Mouse (Mus musculus): ENCODE measurements at regions not wholly inside any gene's neighbourhood (a gene's known extent, or its start where the extent isn't known, plus 50 kb on each side); places are given as distances from the start of the nearest gene placed in this dataset.
"Not testable (repeated sequence)": the region's sequence is repeated elsewhere in the genome, so short reads cannot be mapped to it uniquely, and the experiment has no call there.

DNA sequence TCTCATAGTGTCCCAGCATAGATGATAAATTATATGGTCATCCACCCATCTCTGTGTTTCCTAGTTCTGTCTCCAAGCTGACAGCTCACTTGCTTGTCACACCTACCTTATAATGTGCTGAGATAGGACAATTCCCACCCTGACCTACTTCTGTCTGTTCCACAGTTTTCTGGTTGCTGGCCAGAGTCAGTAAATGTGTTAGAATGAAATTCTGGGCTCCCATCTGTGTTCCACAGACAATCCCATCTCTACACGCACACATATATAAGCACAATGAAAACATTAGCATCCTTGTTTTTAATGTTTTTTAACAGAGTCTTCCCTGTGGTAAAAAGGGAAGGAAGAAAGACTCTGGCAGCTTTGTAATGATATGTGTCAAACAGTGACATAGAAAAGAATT lies 165.5 kb upstream of the Plxna2 start:
- intact Hi-C loops (cut with DNase I) = no loop called here
- no peak for DNase-seq

DNA sequence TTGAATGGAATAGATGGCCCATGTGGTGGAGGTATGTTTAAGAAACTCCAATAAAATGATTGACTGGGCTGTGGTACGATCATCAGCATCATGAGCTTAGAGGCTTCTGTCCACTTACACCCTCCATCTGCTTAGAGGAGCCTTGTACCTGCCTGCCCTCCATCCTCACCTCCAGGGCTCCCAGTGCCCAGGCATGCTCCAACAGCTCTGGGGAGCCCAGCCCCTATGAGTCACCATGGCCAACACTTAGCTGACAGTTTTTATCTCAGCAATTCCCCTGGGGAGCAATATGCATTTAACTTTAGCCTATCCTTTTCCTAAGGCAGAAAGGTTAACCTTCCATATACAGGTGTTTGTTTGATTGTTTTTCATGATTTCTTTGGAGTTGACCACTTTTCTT lies 174.3 kb upstream of the Plxna2 start:
- intact Hi-C loops (cut with DNase I) = no loop called here
- DNase-seq = no peak

DNA sequence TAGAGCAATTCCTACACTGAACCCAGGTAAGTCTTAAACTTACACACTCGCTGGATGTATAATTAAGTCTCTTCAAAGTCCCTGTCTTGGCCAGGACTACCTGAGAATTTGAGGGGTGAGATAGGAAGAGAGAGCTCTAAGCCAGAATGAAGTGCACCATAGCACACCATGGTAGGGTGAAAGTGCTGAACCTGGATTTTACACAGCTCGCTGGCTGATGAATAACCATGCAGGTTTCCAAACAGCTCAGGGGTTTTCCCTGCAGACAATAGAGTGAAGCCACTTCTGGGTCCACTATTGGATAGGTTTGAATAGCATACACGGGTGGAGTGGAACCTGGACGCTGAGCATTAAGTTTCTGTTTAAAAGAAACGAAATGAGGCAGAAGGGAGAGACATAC lies 180.7 kb upstream of the Plxna2 start:
- DNase-seq = no peak

DNA sequence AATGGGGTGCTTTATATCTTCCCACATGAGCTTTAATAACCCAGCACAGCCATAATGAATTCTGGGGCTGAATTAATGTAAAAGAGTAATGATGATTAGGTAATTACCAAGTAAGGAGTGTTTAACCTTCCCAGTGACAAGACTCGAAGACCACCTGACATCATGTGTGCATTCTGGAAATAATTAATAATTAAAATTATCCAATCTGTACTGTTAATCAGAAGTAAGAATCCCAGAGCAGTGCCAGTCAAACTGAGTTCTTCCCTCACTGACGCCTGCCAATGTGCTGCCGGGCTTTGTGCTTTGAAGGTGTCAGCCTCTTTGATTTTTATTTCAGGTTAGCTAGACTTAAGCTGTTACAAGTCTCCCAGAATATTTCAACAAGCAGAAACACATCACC lies 183.0 kb upstream of the Plxna2 start:
- intact Hi-C loops (cut with DNase I) = no loop called here
- DNase-seq = no peak

More for the DNA sequence above, 180.7 kb upstream of the Plxna2 start:
- intact Hi-C loops (cut with DNase I) = no loop called here

DNA sequence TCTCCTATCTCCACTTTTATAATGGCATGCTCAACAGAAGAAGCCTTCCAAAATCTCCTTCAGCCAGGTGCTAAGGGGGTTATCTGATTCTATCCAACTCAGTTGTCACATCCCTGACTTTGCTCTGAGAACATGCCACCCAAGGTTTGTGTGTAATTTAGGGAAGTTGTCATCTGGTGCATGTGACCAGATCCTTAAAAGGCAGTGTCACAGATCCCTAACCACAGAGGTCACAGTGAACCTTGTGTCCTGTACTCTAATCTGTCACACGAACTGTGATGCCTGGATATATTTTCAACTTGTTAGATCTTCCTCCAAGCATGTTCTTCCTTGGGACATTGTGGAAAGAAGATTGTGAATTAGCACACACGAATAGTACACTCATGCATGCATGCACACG lies 189.4 kb upstream of the Plxna2 start:
- intact Hi-C loops (cut with DNase I) = no loop called here
- DNase-seq = no peak

DNA sequence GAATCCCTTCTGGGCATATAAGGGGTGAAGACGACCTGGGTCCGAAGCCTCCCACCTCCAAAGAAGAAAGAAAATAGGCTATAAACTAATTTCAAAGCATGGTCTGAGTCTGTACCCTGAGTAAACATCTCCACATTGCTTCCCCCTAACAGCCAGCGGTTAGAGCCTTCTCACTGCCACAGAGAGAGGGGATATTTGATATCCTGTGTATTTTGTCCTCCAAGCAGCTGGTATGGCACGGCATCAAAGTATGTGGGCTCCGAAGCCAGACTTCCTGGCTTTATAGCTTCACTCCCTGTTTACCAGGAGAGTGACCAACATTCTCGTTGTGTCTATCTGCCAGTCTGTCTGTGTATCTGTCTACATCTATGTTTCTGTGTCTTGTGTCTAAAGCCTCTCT lies 191.7 kb upstream of the Plxna2 start:
- peak in 1 of 2 experiments; percentile 16 for DNase-seq
- intact Hi-C loops (cut with DNase I) = no loop called here

DNA sequence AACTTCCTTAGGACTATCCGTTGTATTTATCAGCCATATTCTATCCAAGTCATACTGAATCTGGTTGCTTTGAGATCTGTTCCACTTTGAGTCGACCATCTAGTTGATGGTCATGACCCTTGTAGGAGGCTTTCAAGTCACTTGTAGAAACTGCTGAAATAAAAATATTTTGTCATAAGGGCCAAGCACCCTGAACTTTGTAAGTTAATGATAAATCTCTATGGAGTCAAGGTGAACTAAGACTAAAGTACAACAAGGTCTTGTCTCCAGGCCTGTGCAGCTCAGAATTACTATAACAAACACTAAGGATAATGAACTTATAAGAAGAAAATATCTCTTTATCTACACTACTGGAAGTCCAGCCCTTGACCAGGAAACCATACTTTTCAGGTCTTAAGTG lies 193.8 kb upstream of the Plxna2 start:
- no peak for DNase-seq
- intact Hi-C loops (cut with DNase I) = no loop called here

DNA sequence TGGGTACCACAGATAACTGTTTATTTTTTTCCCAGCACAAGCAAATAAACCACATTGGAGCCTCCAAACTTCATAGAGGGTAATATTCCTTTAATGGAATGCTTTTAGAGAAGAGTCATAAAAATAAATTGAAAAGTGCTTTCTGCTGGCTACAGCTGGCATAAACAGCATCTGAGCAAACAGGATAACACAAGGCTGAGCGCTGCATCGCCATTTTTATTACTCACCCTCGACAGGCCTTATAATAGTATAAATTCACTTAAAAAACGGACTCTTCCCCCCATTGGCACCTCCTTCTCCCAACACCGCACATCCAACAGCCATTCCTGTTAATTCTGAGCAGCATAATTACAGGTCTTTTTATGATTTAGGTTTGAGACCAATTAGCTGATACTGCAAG lies 205.8 kb upstream of the Plxna2 start:
- intact Hi-C loops (cut with DNase I) = no loop called here

DNA sequence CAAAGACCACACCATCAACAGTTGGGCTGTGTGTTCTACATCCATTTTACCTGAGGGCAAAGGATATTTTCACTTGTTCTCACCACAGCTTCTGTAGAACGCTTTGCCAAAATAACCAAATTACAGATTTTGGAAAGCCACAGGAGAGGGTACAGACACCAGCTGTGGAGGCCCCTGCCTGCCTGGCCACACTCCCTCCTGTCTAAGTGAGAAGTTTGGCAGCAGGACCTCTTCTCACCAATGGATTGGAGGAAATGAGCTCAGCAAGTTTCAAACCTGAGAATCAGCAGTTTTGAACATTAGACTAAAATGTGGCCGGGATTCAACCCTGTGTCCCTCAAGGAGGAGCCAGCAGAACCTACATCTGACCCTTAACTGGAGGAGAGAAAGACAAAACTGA lies 206.2 kb upstream of the Plxna2 start:
- intact Hi-C loops (cut with DNase I) = no loop called here
- no peak for DNase-seq

More for the DNA sequence above, 205.8 kb upstream of the Plxna2 start:
- DNase-seq = no peak

DNA sequence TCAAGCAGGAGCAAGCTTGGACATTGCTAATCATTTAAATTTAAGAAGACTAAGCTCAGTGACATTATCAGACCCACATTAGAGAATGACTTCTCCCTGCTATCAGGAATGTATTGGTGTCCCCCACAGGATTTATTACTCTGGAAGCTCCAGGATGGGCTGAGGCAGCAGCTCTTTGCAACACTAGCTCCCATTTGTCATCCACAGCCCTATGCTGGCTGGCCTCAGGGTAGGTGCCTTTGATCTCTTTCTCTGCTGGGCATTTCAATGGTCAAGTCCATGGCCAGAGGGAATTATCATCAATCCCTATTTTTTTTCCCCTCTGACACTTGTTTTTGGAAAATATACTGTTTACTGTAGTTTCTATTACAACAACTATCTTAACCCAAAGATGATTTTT lies 218.7 kb upstream of the Plxna2 start:
- no peak for DNase-seq
- intact Hi-C loops (cut with DNase I) = no loop called here

DNA sequence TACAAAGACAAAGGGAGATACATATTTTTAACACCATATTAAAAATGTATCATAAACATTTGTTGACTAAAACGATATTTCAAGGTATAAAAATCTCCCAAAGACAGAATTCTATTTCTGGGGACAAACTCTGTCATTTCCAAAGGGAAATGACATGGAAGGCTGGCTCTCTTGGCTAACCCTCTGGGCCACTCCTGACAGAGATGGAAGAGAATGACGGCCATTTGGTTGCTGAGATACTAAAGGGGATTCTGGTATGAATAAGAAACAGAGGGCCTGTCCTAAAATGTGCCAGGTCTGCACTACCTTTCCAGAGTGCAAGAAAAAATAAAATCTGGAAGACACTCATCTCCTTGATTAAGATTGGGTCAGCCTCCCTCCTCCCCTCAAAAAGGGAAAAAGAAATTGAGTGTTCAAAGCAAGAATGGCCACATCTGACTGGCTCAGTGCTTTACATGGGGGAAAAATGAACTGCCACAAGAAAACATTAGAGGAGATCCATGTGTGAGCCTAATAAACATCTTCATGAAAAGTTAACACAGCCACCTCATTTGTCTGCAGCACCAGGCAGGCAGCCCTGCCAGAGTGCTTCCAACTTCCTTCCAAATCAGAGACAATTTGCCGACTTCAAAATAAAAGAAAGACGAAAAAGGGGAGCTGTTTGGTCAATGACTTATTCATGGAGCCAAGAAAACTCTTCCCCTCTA lies 221.1 kb upstream of the Plxna2 start:
- intact Hi-C loops (cut with DNase I) = no loop called here
- no peak for DNase-seq

DNA sequence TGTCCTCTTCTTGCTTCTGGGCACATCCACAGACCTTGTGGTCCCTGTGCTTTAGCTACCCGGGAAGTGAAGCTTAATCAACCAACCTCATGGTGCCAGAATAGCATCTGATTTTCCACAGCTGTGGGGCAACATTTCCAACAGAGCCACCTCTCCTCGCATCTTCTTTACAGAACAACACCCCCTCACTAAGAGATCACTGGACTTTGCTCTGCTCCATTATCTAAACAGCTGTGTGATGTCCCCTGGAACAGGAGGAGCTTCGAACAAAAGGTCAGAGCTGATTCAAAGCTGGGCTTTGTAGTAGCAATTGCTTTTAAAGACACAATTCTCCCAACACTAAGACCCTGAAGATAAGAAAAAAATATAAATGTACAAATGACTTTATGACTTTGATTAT lies 224.3 kb upstream of the Plxna2 start:
- DNase-seq = no peak
- intact Hi-C loops (cut with DNase I) = no loop called here

DNA sequence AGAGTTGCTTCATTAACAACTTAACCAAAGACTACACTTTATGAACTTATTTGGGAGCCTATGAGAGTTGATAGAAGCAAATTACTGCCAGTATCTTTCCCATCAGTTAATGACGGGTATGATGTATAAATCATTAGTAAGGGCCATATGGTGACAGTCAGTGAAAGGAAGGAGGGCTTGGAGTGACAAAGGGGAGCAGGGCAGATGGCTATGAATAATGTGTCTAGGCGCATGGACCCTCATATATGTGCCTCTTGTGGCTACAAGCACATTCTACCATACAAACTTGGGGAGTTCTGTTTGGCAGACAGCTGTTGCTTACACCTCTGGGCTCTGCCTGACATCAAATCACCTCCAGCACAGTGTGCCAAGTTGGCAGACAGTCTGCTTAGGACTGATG lies 227.8 kb upstream of the Plxna2 start:
- intact Hi-C loops (cut with DNase I) = no loop called here

DNA sequence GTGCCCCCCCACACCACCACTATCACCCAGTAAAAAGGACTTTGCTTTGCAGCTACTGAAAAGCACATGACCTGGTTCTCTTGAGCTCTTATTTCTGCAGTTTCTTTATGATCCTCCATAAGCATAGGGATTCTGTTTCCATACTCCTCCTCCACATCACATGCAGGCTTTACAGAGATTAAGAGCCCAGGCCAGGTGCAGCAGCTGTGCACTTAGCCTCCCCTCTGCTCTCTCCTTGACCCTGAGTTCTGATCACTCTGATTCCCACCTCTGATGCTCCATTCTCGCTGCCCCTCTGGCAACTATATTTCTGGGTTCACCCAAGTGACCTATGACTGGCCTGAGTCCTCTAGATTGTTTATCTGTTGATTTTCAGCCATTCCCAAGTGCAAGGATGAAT lies 239.9 kb upstream of the Plxna2 start:
- intact Hi-C loops (cut with DNase I) = no loop called here
- no peak for DNase-seq

More for the DNA sequence above, 227.8 kb upstream of the Plxna2 start:
- no peak for DNase-seq

DNA sequence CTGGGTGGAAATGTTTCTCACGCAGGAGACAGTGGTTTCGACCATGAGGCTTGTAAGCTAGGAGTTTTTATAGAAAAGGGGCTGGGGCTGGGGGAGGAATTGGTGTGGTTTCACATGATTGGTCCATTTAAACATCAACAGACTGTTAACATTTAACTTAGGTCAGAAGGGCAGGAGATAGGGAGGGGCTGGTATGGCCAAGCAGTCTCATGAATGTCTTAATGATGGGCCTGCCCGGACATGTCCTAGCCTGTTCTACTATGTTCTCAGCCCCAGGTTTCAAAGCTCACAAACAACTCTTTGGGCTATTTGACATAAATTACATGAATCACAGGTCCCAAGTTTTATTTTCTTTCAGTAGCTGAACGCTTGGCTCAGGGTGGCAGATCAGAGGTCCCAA lies 244.5 kb upstream of the Plxna2 start:
- intact Hi-C loops (cut with DNase I); DNase-seq: not testable (repeated sequence)

DNA sequence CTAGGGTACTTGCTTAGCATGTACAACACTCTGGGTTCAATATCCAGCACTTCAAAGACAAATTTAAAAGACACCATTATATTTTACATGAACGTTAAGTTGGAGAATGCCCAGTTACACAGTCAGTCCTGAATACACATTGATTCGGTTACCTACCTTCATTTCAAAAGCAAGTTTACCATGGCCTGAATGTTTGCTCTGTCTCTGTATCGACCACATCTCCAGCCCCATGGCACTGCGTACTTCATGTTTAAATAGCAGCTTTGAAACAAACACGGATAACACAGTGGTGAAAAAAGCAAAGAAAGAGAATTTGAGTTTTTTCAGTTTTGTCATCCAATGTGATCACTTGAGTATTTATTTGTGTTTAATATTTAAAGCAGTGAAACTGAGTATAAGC lies 254.1 kb upstream of the Plxna2 start:
- DNase-seq = no peak
- intact Hi-C loops (cut with DNase I) = no loop called here

DNA sequence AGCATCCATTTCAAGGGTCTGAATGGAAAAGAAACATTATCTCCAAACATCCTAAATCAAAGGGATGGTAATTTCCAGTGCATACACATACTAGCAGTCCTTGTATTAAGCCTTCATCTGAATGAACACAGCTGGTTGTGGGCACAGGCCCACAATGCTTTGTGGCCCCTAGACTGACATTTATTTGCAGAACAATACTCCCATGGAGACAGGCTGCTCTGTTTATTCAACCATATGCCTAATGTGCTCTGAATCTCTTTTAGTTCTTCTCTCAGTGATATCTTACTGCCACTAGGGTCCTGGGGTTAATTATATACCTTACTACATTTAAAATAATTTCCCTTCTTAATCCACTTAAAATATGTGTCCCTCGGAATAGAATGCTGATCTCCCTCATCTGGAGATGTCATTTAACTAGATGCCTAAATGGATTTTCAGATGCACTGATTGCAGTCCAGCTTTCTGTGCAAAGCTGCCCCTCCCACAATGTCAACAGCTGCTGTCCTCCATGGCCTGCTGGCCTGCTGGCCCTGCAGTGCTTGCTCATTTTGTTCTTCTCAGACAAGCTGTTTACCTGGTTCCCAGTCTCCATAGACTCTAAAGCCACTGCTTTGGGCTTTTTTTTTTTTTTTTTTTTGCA lies 254.8 kb upstream of the Plxna2 start:
- no peak for DNase-seq
- intact Hi-C loops (cut with DNase I) = no loop called here

DNA sequence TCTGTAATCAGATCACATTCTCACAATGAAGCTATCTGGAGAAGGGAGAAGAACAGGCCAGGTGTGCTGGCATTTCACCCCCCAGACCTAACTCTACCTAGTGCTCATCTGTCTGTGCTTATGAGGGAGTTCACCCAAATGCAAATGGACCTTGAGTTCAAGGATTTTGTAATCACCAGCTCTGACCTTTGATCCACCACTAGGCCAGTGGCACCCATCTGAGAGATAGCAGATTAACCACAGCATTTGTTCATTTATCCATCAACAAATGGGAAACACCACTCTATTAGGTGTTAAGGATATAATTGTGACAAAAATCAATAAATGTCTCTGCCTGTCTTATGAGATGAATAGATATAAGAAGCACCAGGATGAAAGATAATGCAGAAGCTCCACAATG lies 255.7 kb upstream of the Plxna2 start:
- intact Hi-C loops (cut with DNase I) = no loop called here
- no peak for DNase-seq

DNA sequence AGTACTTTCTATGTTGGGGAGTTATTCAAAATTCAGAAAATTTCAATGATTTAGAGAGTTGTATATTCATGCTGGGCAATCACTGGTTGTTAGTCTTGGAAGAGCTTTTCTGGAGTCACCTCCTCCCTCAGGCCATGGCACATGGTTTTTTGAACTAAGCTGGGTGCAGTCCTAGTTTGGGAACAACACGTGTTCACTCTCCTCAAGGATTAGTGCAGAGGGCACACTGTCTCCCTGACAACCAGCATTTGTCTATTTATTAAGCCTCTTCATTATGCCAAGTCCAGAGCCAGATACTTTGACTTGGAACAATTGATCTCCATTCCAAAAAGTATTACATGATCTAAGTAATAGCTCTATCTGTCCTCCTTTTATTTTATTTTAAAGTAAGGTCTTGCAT lies 256.7 kb upstream of the Plxna2 start:
- intact Hi-C loops (cut with DNase I) = no loop called here
- no peak for DNase-seq

DNA sequence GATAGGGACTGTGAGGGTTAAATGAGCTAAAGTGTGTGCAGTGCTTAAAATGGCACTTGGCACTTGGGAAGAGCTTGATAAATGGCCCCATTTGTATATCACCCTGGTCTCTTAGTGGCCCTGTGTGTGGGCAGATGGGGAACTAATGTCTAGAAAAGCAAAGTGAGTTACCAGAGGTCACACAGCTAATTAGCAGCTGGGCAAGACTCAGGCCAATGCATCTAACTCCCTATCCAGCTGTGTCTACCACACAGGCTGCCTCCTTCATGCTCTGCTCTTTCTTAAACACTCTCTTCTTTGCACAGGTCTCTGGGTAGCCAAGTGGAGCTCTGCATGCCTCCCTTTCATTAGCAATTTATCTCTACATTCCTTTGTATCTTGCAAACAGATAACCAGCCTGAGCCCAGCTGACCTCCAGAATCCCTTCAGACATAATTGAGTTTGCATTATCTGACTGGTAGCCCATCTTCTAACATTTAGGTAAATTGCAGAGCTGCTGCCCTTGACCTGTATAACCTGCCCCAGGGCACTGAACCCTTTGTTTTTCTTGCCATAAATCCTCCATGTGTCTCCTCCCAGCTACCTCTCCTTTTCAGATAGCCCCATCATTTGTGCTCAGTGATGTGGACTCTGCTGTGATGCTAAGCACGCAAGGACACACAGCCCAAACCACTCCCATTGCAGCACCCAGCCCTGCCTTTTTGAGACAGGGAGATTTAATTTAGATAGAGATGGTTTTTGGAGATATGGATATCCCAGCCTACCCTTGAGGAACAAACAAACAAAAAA lies 263.5 kb upstream of the Plxna2 start:
- DNase-seq = no peak

DNA sequence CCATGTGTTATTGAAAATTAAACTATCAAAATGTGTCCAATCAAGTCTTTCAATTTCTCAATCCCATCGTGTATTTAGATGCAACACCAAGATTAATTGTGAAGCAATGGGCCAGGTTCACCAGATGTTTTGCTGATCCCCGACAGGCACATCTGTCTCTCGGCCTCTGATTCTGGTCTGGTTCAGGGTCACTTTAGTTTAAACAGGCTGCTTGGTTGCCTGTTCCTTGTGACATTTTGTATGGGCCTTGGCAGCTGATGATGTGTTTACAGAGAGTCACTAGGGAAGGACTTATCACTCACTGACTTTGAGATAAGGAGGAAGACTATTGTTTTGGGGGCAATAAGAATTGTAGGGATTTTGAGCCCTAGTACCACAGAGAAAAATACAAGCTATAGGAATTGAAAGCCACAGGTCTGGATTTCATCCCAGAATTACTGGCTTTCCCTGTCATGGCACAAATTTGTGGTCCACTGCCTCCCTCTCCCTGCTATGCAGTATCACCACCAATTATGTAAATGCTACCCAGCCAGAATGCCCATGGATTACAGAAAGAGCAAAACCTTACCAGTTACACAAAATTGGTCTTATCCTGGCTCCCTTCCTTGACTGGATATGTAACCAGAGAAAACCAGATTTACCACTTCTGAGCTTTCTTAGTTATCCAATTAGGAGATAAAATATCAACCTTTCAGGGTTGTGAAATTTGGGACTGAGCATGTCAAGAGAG lies 272.5 kb upstream of the Plxna2 start:
- intact Hi-C loops (cut with DNase I) = no loop called here

More for the DNA sequence above, 263.5 kb upstream of the Plxna2 start:
- intact Hi-C loops (cut with DNase I) = no loop called here

More for the DNA sequence above, 272.5 kb upstream of the Plxna2 start:
- no peak for DNase-seq
